ENCODE assay signal across 8 mouse cellular contexts in genomic region chr13:113617338-113617890, GRCm38 (mm10). TPM values are rescaled to one million over a fixed set of nuclear protein-coding genes. Genes with fewer than 3 reads are reported as not detected.
DNase-seq lines count a peak whose midpoint lies in the region; ATAC-seq and TF ChIP-seq lines count a peak whose summit lies in the region.

No protein-coding gene starts in this region.

- intact Hi-C loops in gastrocnemius, postnatal 14 days (cut with DNase I; ENCODE audit: low total_unique reads), result loop anchor here (5.0 kb wide), 3 partner anchors 280 to 350 kb away; no protein-coding TSS in a partner anchor

- no peaks in the 10 kb centered on the region for H3K9me3 ChIP-seq in intestine, embryonic 16.5 days (ENCODE audit: control insufficient read depth, low read length)
- no peaks in the 10 kb centered on the region for H3K9me3 ChIP-seq in midbrain, embryonic 14.5 days (ENCODE audit: control insufficient read depth, low read length)

- no peak for TF ChIP-seq CTCF in kidney, adult 2 months (conservative IDR thresholded peaks at IDR 0.05; ENCODE audit: insufficient read depth, insufficient read length, low read depth, low read length)
- no peak for TF ChIP-seq CTCF in embryonic fibroblast, embryonic 13.5 days (IDR thresholded peaks at IDR 0.05; ENCODE audit: borderline replicate concordance, insufficient read depth, low read length)

- H3K36me3 ChIP-seq in kidney, adult 2 months (ENCODE audit: control insufficient read depth, insufficient read depth, low read length), result no peaks in the 10 kb centered on the region
- H3K36me3 ChIP-seq in intestine, embryonic 16.5 days (ENCODE audit: control insufficient read depth, insufficient read depth, low read length), result no peaks in the 10 kb centered on the region
- H3K36me3 ChIP-seq in midbrain, embryonic 14.5 days (ENCODE audit: control insufficient read depth, insufficient read depth, low read length), result no peaks in the 10 kb centered on the region

- no peaks in the 10 kb centered on the region for H3K27me3 ChIP-seq in kidney, adult 2 months (replicated peaks; ENCODE audit: control insufficient read depth, insufficient read depth, low read length)
- no peaks in the 10 kb centered on the region for H3K27me3 ChIP-seq in intestine, embryonic 16.5 days (replicated peaks; ENCODE audit: control insufficient read depth, insufficient read depth, low read length)
- H3K27me3 ChIP-seq in midbrain, embryonic 14.5 days (ENCODE audit: control insufficient read depth, insufficient read depth, low read length), result no peaks in the 10 kb centered on the region

- ATAC-seq in intestine, embryonic 16.5 days, result no peak
- ATAC-seq in midbrain, embryonic 14.5 days (ENCODE audit: low FRiP score, low TSS enrichment), result peak; percentile 1; the same call in 1 of the 2 replicates

- H3K4me1 ChIP-seq in kidney, adult 2 months (ENCODE audit: control insufficient read depth, insufficient read depth, low read length), result peaks cover 3% of the 10 kb centered on the region; the same call in 1 of the 2 replicates
- H3K4me1 ChIP-seq in embryonic fibroblast, embryonic 13.5 days (ENCODE audit: control insufficient read depth, insufficient read depth, low read length), result peaks cover 7% of the 10 kb centered on the region
- peaks cover 41% of the 10 kb centered on the region for H3K4me1 ChIP-seq in intestine, embryonic 16.5 days (ENCODE audit: control insufficient read depth, insufficient read depth, low read length)
- H3K4me1 ChIP-seq in midbrain, embryonic 14.5 days (ENCODE audit: control insufficient read depth, insufficient read depth, low read length), result peaks cover 48% of the 10 kb centered on the region

- DNase-seq in kidney, adult 2 months, result peak; percentile 44
- DNase-seq in kidney, adult 8-10 months, result no peak
- DNase-seq in MN1 (ENCODE audit: low spot score), result peak; percentile 58
- peak; percentile 58 for DNase-seq in midbrain, embryonic 14.5 days
- DNase-seq in gastrocnemius, postnatal 14 days, result no peak
- DNase-seq in right cerebral cortex, postnatal 36 days (ENCODE audit: low spot score in 2 of 2), result no peak

- TF ChIP-seq POLR2A in kidney, adult 2 months (IDR thresholded peaks at IDR 0.05; ENCODE audit: low read depth, low read length), result no peak
- peak; percentile 21; the same call in 1 of the 2 replicates for TF ChIP-seq POLR2A in embryonic fibroblast, embryonic 13.5 days (IDR thresholded peaks at IDR 0.05; ENCODE audit: low read depth, low read length)

- H3K27ac ChIP-seq in kidney, adult 2 months (ENCODE audit: insufficient read depth, low read depth, low read length), result peak overlapping the region; percentile 79
- H3K27ac ChIP-seq in embryonic fibroblast, embryonic 13.5 days (ENCODE audit: insufficient read depth, low read length), result peak overlapping the region; percentile 65; the same call in 1 of the 2 replicates
- peak overlapping the region; percentile 95 for H3K27ac ChIP-seq in intestine, embryonic 16.5 days (ENCODE audit: low read length)
- peak overlapping the region; percentile 91 for H3K27ac ChIP-seq in midbrain, embryonic 14.5 days (replicated peaks; ENCODE audit: low read depth, low read length)

- peak overlapping the region; percentile 96 for H3K4me3 ChIP-seq in kidney, adult 2 months (ENCODE audit: insufficient read depth, low read depth, low read length)
- H3K4me3 ChIP-seq in embryonic fibroblast, embryonic 13.5 days (ENCODE audit: insufficient read depth, low read length), result peak overlapping the region; percentile 95
- H3K4me3 ChIP-seq in intestine, embryonic 16.5 days (ENCODE audit: low read length), result peak overlapping the region; percentile 82
- H3K4me3 ChIP-seq in midbrain, embryonic 14.5 days (replicated peaks; ENCODE audit: low read depth, low read length), result peak overlapping the region; percentile 86

- 9% methylated on average over 49 of the region's 49 CpGs for WGBS in kidney, adult 2 months
- WGBS in intestine, embryonic 16.5 days, result 9% methylated on average over 49 of the region's 49 CpGs
- WGBS in midbrain, embryonic 14.5 days, result 14% methylated on average over 49 of the region's 49 CpGs

- peak overlapping the region; percentile 96 for H3K9ac ChIP-seq in intestine, embryonic 16.5 days (ENCODE audit: low read depth, low read length)
- peak overlapping the region; percentile 87 for H3K9ac ChIP-seq in midbrain, embryonic 14.5 days (replicated peaks; ENCODE audit: low read length)

- peak overlapping the region; percentile 83 for H3K4me2 ChIP-seq in intestine, embryonic 16.5 days (ENCODE audit: low read depth, low read length)
- H3K4me2 ChIP-seq in midbrain, embryonic 14.5 days (ENCODE audit: low read length), result peak overlapping the region; percentile 69

RNA-seq across cellular contexts. Expression of gene Snx18, which starts 0.9 kb away (rescaled TPM):
- 22.1 and 22.9 TPM in 2 replicates for polyA plus RNA-seq in kidney, adult 2 months (2012; rRNA removed)
- polyA plus RNA-seq in embryonic fibroblast, embryonic 13.5 days (2011; ENCODE audit: insufficient read length, low read depth, missing spikeins), result 42.3 and 60.7 TPM in 2 replicates
- polyA plus RNA-seq in intestine, embryonic 16.5 days (2015; fragmentation: Nextera tagmentation; extraction: Ambion mirVana), result 10.1 and 11.7 TPM in 2 replicates
- 10.3 and 13.2 TPM in 2 replicates for polyA plus RNA-seq in midbrain, embryonic 14.5 days (2014; fragmentation: Nextera tagmentation; extraction: Ambion mirVana)
- 10 to 100 TPM; 14.1 to 18.5 TPM for total RNA-seq in gastrocnemius, postnatal 14 days (2021)

RNA-seq across cellular contexts. Expression of gene Hspb3, which starts 46.1 kb away (rescaled TPM):
- 0.55 TPM in 1 of 2 replicates, not detected in the other for polyA plus RNA-seq in kidney, adult 2 months (2012; rRNA removed)
- not detected in 2 replicates for polyA plus RNA-seq in embryonic fibroblast, embryonic 13.5 days (2011; ENCODE audit: insufficient read length, low read depth, missing spikeins)
- polyA plus RNA-seq in intestine, embryonic 16.5 days (2015; fragmentation: Nextera tagmentation; extraction: Ambion mirVana), result not detected in 2 replicates
- polyA plus RNA-seq in midbrain, embryonic 14.5 days (2014; fragmentation: Nextera tagmentation; extraction: Ambion mirVana), result 0.29 TPM in 1 of 2 replicates, not detected in the other
- 10 to 100 TPM; 58.1 to 83.0 TPM for total RNA-seq in gastrocnemius, postnatal 14 days (2021)

Comparison
In these comparisons a context has a peak if more than half of its experiments do, and no peak if none do; other contexts are left out.
1. DNase-seq: peak in kidney, adult 2 months (single experiment), MN1 (single experiment) and midbrain, embryonic 14.5 days (single experiment); none in kidney, adult 8-10 months (0 of 2), gastrocnemius, postnatal 14 days (single experiment) and right cerebral cortex, postnatal 36 days (0 of 2).
2. Peak in every context shown above with its lines, with median percentiles within 50 percentile points of each other: H3K27ac ChIP-seq and H3K4me3 ChIP-seq.